Mouse (Mus musculus): ENCODE measurements around the gene Cracr2a. TPM values are rescaled to one million over a fixed set of nuclear protein-coding genes. Genes with fewer than 3 reads are reported as not detected.

Gene Cracr2a
- polyA plus RNA-seq, 1 experiment from 2014 or later: 1.9 TPM

DNA sequence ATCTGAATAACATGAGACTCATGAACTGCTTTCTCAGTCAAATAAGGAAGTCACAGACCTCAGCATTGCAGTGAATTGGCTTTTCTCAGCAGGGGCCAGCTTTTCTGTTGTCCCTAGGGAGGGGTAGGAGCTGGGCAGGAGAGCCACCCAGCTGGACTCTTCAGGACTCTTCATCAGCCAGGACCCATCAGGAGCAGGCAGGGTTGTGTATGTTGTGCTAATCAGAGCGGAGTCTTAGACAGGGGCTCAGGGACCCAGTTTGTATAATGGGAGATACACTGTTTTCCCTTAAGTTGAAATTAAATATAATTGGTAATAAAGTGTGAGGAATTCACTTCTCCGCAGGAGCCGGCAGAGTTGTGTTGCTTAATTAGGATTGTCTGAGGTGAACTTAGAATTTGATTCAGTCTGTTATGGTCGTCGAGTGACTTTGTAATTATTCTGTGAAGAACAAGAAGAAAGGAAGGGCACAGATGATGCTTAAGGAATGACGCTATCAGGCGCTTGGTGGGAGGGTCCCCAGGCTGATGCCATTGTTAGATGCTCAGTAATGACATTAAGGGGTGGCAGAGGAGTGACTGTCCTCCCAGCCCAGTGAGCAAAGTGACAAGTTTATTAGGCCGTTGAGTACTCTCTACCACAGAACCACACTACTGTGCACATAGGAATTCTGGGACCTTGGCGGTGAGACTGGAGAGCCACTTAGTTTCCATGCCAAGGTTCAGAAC is 74.5 kb downstream of the Cracr2a start:
- Histone ChIP-seq H3K4me3 (ENCODE audit: low read length) (no peak overlapping the region), H3K9me3 (replicated peaks; ENCODE audit: control insufficient read depth, low read length) (no peaks in the 10 kb centered on the region), H3K36me3 (ENCODE audit: control insufficient read depth, insufficient read depth) (no peaks in the 10 kb centered on the region), H3K9ac (ENCODE audit: low read length) (no peak overlapping the region), H3K27ac (ENCODE audit: low read length) (no peak overlapping the region), H3K4me2 (ENCODE audit: low read depth, low read length) (no peak overlapping the region), H3K4me1 (ENCODE audit: control insufficient read depth, insufficient read depth, low read length) (peaks cover 2% of the 10 kb centered on the region; the same call in 1 of the 2 replicates), H3K27me3 (ENCODE audit: control insufficient read depth, insufficient read depth, low read length) (no peaks in the 10 kb centered on the region)
- 71% methylated on average over 9 of the region's 9 CpGs for WGBS
- no peak for ATAC-seq (replicated peaks; ENCODE audit: extremely low read depth, insufficient read depth, low FRiP score)

DNA sequence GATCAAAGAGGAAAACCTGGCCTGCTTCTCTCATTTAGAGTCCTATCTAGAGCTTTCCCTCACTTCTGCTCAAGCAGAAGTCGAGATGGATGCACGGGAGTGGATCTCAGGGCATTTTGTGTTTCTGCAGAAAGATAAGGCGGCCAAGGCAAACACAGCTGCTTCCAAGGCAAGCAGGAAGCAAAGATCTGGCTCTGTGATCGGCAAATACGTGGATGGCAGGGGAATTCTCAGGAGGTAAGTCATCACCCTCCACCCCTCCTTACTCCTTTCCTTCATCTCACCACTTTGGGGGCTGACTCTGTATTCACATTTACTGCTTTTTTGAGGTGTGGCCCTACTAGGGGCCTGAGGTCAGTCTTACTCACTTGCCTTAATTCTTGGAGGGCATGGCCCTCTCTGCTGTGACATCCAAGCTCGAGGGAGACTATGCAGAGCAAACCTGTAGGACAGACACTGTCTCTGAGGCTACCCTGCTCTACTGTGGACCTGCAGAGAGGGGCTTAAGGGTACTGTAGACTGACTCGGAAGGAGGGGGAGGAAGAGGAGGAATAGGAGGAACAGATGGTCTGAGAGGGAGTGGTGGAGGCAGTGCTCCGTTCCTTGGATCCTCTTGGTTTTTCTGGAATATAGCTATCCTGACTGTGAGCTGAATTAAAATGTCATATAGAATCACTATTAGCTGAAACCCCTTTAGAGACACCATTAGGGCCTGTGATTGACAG is 80.1 kb downstream of the Cracr2a start:
- Histone ChIP-seq H3K4me3 (ENCODE audit: low read length) (no peak overlapping the region), H3K9me3 (replicated peaks; ENCODE audit: control insufficient read depth, low read length) (no peaks in the 10 kb centered on the region), H3K27ac (ENCODE audit: low read length) (no peak overlapping the region), H3K9ac (ENCODE audit: low read length) (no peak overlapping the region), H3K36me3 (ENCODE audit: control insufficient read depth, insufficient read depth) (no peaks in the 10 kb centered on the region), H3K27me3 (ENCODE audit: control insufficient read depth, insufficient read depth, low read length) (no peaks in the 10 kb centered on the region), H3K4me2 (ENCODE audit: low read depth, low read length) (no peak overlapping the region), H3K4me1 (ENCODE audit: control insufficient read depth, insufficient read depth, low read length) (peaks cover 2% of the 10 kb centered on the region; the same call in 1 of the 2 replicates)
- ATAC-seq (replicated peaks; ENCODE audit: extremely low read depth, insufficient read depth, low FRiP score): no peak
- 55% methylated on average over 8 of the region's 8 CpGs for WGBS

DNA sequence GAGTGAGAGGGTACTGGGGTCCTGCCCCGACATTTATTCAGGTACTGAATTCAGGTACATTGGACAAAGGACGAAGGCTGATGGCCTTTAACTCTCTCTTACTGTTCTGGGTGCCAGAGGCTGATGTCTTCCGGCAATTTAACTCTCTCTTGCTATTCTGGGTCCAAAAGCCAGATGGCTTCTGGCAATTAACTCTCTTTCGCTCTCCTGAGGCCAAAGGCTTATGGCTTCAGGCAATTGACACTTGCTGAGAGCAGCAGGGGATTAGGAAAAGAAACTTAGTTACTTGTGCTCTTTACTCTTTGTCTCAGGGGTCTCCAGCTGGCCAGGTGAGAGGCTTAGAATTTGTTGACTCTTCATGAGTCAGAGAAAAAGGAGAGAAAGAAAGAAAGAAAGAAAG is 94.8 kb downstream of the Cracr2a start:
- H3K36me3 ChIP-seq (ENCODE audit: control insufficient read depth, insufficient read depth): peaks cover 10% of the 10 kb centered on the region
- ATAC-seq (replicated peaks; ENCODE audit: extremely low read depth, insufficient read depth, low FRiP score): no peak
- no peak overlapping the region for H3K4me2 ChIP-seq (ENCODE audit: low read depth, low read length)
- H3K4me3 ChIP-seq (ENCODE audit: low read length): no peak overlapping the region
- WGBS: 37% methylated on average over 4 of the region's 4 CpGs
- peaks cover 5% of the 10 kb centered on the region for H3K4me1 ChIP-seq (ENCODE audit: control insufficient read depth, insufficient read depth, low read length)
- no peak overlapping the region for H3K9ac ChIP-seq (ENCODE audit: low read length)
- no peaks in the 10 kb centered on the region for H3K27me3 ChIP-seq (ENCODE audit: control insufficient read depth, insufficient read depth, low read length)
- no peak overlapping the region for H3K27ac ChIP-seq (ENCODE audit: low read length)
- H3K9me3 ChIP-seq (replicated peaks; ENCODE audit: control insufficient read depth, low read length): peaks cover 16% of the 10 kb centered on the region

- H3K9ac ChIP-seq (ENCODE audit: low read length): no peak overlapping the region
- no peak for ATAC-seq (replicated peaks; ENCODE audit: extremely low read depth, insufficient read depth, low FRiP score)
Observed at GRCm38 (mm10) chr6:127657152-127657551, 96.0 kb downstream of the Cracr2a start.

DNA sequence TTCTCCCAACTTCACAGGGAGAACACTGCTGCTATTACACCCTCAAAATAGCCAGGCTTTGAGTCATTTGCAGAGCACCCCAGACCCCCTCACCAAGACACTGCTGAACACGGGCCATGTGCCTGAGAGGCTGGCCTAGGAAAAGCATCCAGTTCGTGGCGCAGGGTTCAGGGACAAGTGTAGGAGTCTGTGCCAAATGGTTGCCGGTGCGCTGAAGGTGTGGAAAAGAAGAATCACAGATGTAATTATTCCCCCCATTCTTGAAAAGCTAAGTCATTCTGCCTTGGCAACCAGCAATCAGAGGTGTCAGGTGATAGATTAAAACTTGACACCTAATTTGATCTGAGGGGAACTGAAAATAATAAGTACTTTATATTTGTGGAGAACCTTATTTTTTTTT is 98.3 kb downstream of the Cracr2a start:
- Histone ChIP-seq H3K4me3 (ENCODE audit: low read length) (no peak overlapping the region), H3K27me3 (ENCODE audit: control insufficient read depth, insufficient read depth, low read length) (no peaks in the 10 kb centered on the region), H3K9ac (ENCODE audit: low read length) (no peak overlapping the region), H3K9me3 (replicated peaks; ENCODE audit: control insufficient read depth, low read length) (peaks cover 6% of the 10 kb centered on the region), H3K36me3 (ENCODE audit: control insufficient read depth, insufficient read depth) (peaks cover under 1% of the 10 kb centered on the region), H3K27ac (ENCODE audit: low read length) (no peak overlapping the region), H3K4me1 (ENCODE audit: control insufficient read depth, insufficient read depth, low read length) (peaks cover 5% of the 10 kb centered on the region), H3K4me2 (ENCODE audit: low read depth, low read length) (no peak overlapping the region)
- WGBS: 44% methylated on average over 5 of the region's 5 CpGs
- ATAC-seq (replicated peaks; ENCODE audit: extremely low read depth, insufficient read depth, low FRiP score): no peak

More at GRCm38 (mm10) chr6:127657152-127657551, 96.0 kb downstream of the Cracr2a start:
- H3K4me1 ChIP-seq (ENCODE audit: control insufficient read depth, insufficient read depth, low read length): peaks cover 5% of the 10 kb centered on the region
- no peak overlapping the region for H3K4me2 ChIP-seq (ENCODE audit: low read depth, low read length)
- peaks cover 10% of the 10 kb centered on the region for H3K36me3 ChIP-seq (ENCODE audit: control insufficient read depth, insufficient read depth)
- no peaks in the 10 kb centered on the region for H3K27me3 ChIP-seq (ENCODE audit: control insufficient read depth, insufficient read depth, low read length)
- H3K27ac ChIP-seq (ENCODE audit: low read length): no peak overlapping the region
- H3K9me3 ChIP-seq (replicated peaks; ENCODE audit: control insufficient read depth, low read length): peaks cover 16% of the 10 kb centered on the region
- 83% methylated on average over 11 of the region's 11 CpGs for WGBS
- H3K4me3 ChIP-seq (ENCODE audit: low read length): no peak overlapping the region

GRCm38 (mm10) chr6:127659966-127660365 is 98.8 kb downstream of the Cracr2a start:
- no peak overlapping the region for H3K27ac ChIP-seq (ENCODE audit: low read length)
- H3K4me1 ChIP-seq (ENCODE audit: control insufficient read depth, insufficient read depth, low read length): peaks cover 5% of the 10 kb centered on the region
- no peak overlapping the region for H3K4me3 ChIP-seq (ENCODE audit: low read length)
- H3K36me3 ChIP-seq (ENCODE audit: control insufficient read depth, insufficient read depth): no peaks in the 10 kb centered on the region
- ATAC-seq (replicated peaks; ENCODE audit: extremely low read depth, insufficient read depth, low FRiP score): no peak
- peaks cover 4% of the 10 kb centered on the region; the same call in 1 of the 2 replicates for H3K9me3 ChIP-seq (replicated peaks; ENCODE audit: control insufficient read depth, low read length)
- H3K27me3 ChIP-seq (ENCODE audit: control insufficient read depth, insufficient read depth, low read length): no peaks in the 10 kb centered on the region
- WGBS: 70% methylated on average over 4 of the region's 4 CpGs
- H3K4me2 ChIP-seq (ENCODE audit: low read depth, low read length): no peak overlapping the region
- no peak overlapping the region for H3K9ac ChIP-seq (ENCODE audit: low read length)

- Histone ChIP-seq H3K4me1 (ENCODE audit: control insufficient read depth, insufficient read depth, low read length) (peaks cover 5% of the 10 kb centered on the region), H3K27ac (ENCODE audit: low read length) (no peak overlapping the region), H3K9ac (ENCODE audit: low read length) (no peak overlapping the region), H3K4me3 (ENCODE audit: low read length) (no peak overlapping the region), H3K4me2 (ENCODE audit: low read depth, low read length) (no peak overlapping the region), H3K9me3 (replicated peaks; ENCODE audit: control insufficient read depth, low read length) (no peaks in the 10 kb centered on the region), H3K36me3 (ENCODE audit: control insufficient read depth, insufficient read depth) (no peaks in the 10 kb centered on the region), H3K27me3 (ENCODE audit: control insufficient read depth, insufficient read depth, low read length) (no peaks in the 10 kb centered on the region)
- no peak for ATAC-seq (replicated peaks; ENCODE audit: extremely low read depth, insufficient read depth, low FRiP score)
- WGBS: 77% methylated on average over 7 of the region's 7 CpGs
Observed at GRCm38 (mm10) chr6:127661717-127662292, 100.7 kb downstream of the Cracr2a start.

- H3K36me3 ChIP-seq (ENCODE audit: control insufficient read depth, insufficient read depth): no peaks in the 10 kb centered on the region
- H3K27ac ChIP-seq (ENCODE audit: low read length): no peak overlapping the region
- no peak overlapping the region for H3K9ac ChIP-seq (ENCODE audit: low read length)
- H3K4me2 ChIP-seq (ENCODE audit: low read depth, low read length): no peak overlapping the region
- H3K4me1 ChIP-seq (ENCODE audit: control insufficient read depth, insufficient read depth, low read length): peaks cover 5% of the 10 kb centered on the region
- H3K27me3 ChIP-seq (ENCODE audit: control insufficient read depth, insufficient read depth, low read length): no peaks in the 10 kb centered on the region
- no peak overlapping the region for H3K4me3 ChIP-seq (ENCODE audit: low read length)
- H3K9me3 ChIP-seq (replicated peaks; ENCODE audit: control insufficient read depth, low read length): no peaks in the 10 kb centered on the region
- 56% methylated on average over 7 of the region's 7 CpGs for WGBS
- ATAC-seq (replicated peaks; ENCODE audit: extremely low read depth, insufficient read depth, low FRiP score): no peak
Observed at GRCm38 (mm10) chr6:127663263-127663662, 102.1 kb downstream of the Cracr2a start.

DNA sequence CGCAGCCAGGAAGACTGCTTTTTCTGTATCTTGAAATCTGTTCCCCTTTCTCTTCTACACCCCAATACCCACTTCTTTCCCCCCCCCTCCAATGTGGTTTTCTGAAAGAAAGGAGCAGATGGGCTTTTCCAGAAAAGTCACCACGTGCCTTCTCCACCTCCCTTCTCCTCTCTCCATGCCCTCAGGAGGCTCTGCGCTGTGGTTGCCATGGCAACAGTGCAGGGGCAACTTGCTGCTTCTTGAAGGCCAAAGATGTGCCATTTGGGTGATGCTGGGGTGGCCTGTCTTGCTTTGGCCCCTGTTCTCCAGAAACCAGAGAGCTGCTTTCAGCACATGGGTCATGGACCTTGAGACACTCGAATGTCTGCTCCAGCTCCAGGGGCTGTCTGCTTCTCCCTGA is 108.2 kb downstream of the Cracr2a start:
- Histone ChIP-seq H3K9me3 (replicated peaks; ENCODE audit: control insufficient read depth, low read length) (no peaks in the 10 kb centered on the region), H3K4me2 (ENCODE audit: low read depth, low read length) (no peak overlapping the region), H3K9ac (ENCODE audit: low read length) (no peak overlapping the region), H3K36me3 (ENCODE audit: control insufficient read depth, insufficient read depth) (no peaks in the 10 kb centered on the region), H3K27ac (ENCODE audit: low read length) (no peak overlapping the region), H3K4me1 (ENCODE audit: control insufficient read depth, insufficient read depth, low read length) (no peaks in the 10 kb centered on the region), H3K27me3 (ENCODE audit: control insufficient read depth, insufficient read depth, low read length) (no peaks in the 10 kb centered on the region), H3K4me3 (ENCODE audit: low read length) (no peak overlapping the region)
- ATAC-seq (replicated peaks; ENCODE audit: extremely low read depth, insufficient read depth, low FRiP score): no peak
- WGBS: 81% methylated on average over 4 of the region's 4 CpGs
